In the genomic region with DNA sequence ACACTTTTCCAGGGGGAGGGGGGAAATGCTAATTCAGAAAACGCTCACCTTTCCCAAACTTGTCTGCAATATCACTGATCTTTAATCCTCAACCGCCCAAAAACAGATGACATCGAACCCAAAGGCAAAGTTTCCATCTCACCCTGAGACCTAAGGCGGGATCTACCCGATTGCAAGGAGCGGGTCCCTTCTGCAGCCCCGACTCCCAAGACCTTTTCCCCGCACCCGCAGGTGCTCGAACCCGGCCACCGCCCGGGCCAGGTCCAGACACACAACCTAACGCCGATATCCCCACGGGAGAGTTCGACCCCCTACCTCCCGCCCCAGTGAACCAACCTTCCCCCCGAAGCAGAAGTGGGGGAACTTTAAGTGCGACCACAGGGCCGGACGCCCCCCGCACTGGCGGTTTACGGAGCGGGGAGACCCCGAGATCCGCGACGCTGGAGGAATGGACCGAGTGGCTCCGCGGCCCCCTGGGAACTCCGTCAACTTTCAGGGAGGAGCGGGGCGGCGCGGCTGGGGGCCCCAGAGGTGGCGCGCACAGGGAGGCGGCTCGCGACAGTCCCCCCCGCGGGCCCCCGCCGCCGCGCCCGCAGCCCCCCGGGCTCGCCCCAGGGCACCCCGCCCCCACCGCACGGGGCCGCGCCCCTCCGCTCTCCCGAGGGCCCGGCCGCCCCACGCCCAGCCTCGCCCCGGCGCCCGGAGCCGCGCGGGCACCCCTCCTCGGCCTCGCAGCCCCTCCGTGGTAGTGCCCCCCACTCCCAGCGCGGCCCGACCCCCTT, we compare ENCODE assay signal across 8 mouse cellular contexts. TPM values are rescaled to one million over a fixed set of nuclear protein-coding genes. Genes with fewer than 3 reads are reported as not detected.
DNase-seq lines count a peak whose midpoint lies in the region; ATAC-seq and TF ChIP-seq lines count a peak whose summit lies in the region.

No protein-coding gene starts in this region.

- H3K9me3 ChIP-seq in E14TG2a.4 (ENCODE audit: low read length): no peaks in the 10 kb centered on the region
- H3K9me3 ChIP-seq in intestine, embryonic 14.5 days (ENCODE audit: control insufficient read depth, low read length): no peaks in the 10 kb centered on the region

- TF ChIP-seq POLR2A in lung, adult 2 months (IDR thresholded peaks at IDR 0.05; ENCODE audit: borderline replicate concordance, extremely low read depth, low read depth, low read length): no peak

- peaks cover 20% of the 10 kb centered on the region for H3K4me1 ChIP-seq in E14TG2a.4 (replicated peaks; ENCODE audit: low read depth, low read length)
- 0 out of 2 replicates have a peak, but pooled peaks cover 11% of the 10 kb centered on the region for H3K4me1 ChIP-seq in intestine, embryonic 14.5 days (replicated peaks; ENCODE audit: control insufficient read depth, insufficient read depth, low read length)
- peaks cover 21% of the 10 kb centered on the region for H3K4me1 ChIP-seq in lung, adult 2 months (ENCODE audit: control insufficient read depth, insufficient read depth, low read length)

- no peaks in the 10 kb centered on the region for H3K36me3 ChIP-seq in E14TG2a.4 (ENCODE audit: insufficient read depth, low read length)
- H3K36me3 ChIP-seq in intestine, embryonic 14.5 days (ENCODE audit: control insufficient read depth, insufficient read depth, low read length): no peaks in the 10 kb centered on the region

- peak; percentile 43 for DNase-seq in 3134 (ENCODE audit: extremely low read depth, insufficient read length, low spot score)
- peak; percentile 48 for DNase-seq in cerebellum, adult 8-10 months
- peak; percentile 58 for DNase-seq in gastrocnemius, postnatal 10 days
- peak; percentile 74 for DNase-seq in intestine, embryonic 14.5 days (ENCODE audit: low spot score)
- DNase-seq in lung, adult 2 months: peak; percentile 56
- peak; percentile 49 for DNase-seq in right cerebral cortex, postnatal 4 days
- no peak for DNase-seq in layer of hippocampus, adult 9-10 months (ENCODE audit: low spot score)

- H3K4me3 ChIP-seq in E14TG2a.4 (replicated peaks; ENCODE audit: low read length): peak overlapping the region; percentile 89
- peak overlapping the region; percentile 83 for H3K4me3 ChIP-seq in intestine, embryonic 14.5 days (ENCODE audit: low read depth, low read length)
- peak overlapping the region; percentile 79 for H3K4me3 ChIP-seq in lung, adult 2 months (replicated peaks; ENCODE audit: extremely low read depth, low read depth, low read length)

- peak overlapping the region; percentile 99 for H3K27ac ChIP-seq in intestine, embryonic 14.5 days (ENCODE audit: low read depth)

- TF ChIP-seq CTCF in E14TG2a.4 (conservative IDR thresholded peaks at IDR 0.05; ENCODE audit: low read length): no peak
- no peak for TF ChIP-seq CTCF in lung, adult 2 months (IDR thresholded peaks at IDR 0.05; ENCODE audit: insufficient read depth, low read length)

- peak; percentile 83 for ATAC-seq in intestine, embryonic 14.5 days (replicated peaks; ENCODE audit: low FRiP score, low TSS enrichment, low read depth)

- H3K4me2 ChIP-seq in intestine, embryonic 14.5 days (ENCODE audit: low read length): peak overlapping the region; percentile 87

- peaks cover 32% of the 10 kb centered on the region for H3K27me3 ChIP-seq in E14TG2a.4 (ENCODE audit: insufficient read depth, low read length)
- H3K27me3 ChIP-seq in intestine, embryonic 14.5 days (replicated peaks; ENCODE audit: control insufficient read depth, insufficient read depth, low read length): no peaks in the 10 kb centered on the region

- under 1% methylated on average over 35 of the region's 75 CpGs for WGBS in intestine, embryonic 14.5 days
- WGBS in lung, adult 2 months: under 1% methylated on average over 51 of the region's 75 CpGs

- peak overlapping the region; percentile 97 for H3K9ac ChIP-seq in intestine, embryonic 14.5 days (ENCODE audit: low read length)

RNA-seq across cellular contexts. Expression of a gene that starts 0.6 kb away (rescaled TPM):
- 100 to 1,000 TPM in 1 of 2 experiments, 10 to 100 TPM in 1; 94.8 to 104 TPM for total RNA-seq in gastrocnemius, postnatal 10 days (2021)
- 35.3 and 38.3 TPM in 2 replicates for polyA plus RNA-seq in intestine, embryonic 14.5 days (2014; fragmentation: Nextera tagmentation; extraction: Ambion mirVana)
- polyA plus RNA-seq in lung, adult 2 months (2012; rRNA removed): 52.6 and 52.8 TPM in 2 replicates
